Mouse (Mus musculus): ENCODE measurements around the gene Aff3. TPM values are rescaled to one million over a fixed set of nuclear protein-coding genes. Genes with fewer than 3 reads are reported as not detected.

Gene Aff3
- polyA plus RNA-seq, 1 experiment from 2014 or later = 6.9 TPM

DNA sequence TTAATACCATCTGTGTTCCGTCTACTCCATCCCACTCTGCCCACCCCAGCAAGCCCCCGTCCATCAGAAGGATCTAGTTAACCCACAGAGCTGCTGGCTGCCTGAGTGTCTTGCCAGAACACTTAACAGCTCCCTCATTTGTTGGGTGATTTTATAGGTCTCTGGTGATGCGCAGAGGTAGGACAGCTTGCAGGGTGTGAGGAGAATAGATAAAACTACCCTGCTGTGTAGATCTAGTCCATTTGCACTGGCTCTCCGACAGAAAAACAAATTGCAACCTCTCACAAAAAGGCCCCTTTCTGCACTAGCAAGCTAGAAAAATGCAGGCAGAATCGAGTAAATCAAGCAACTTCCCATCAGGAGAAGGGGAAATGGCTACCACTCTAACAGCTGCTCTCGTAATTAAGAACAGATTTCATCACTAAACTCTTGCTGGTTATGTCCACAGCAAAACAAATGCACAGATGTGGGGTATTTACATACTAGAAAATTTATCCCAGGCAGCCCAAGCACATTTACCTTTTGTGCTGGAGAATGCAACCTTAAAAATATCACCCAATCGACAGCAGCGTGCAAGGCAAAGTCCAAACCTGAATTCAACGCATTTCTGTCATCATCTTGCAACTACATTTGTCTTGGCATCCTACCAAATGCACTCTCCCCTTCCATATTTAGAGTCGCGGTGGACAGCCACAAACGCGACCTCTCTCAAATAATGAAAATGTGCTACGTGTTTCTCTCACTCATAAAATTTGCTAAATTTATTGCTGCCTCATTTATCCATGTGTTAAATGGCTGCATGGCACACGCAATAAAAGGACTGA lies 152.3 kb downstream of the Aff3 start:
- H3K27ac ChIP-seq = 0 out of 2 replicates have a peak overlapping the region, but pooled peaks have one; percentile 42

DNA sequence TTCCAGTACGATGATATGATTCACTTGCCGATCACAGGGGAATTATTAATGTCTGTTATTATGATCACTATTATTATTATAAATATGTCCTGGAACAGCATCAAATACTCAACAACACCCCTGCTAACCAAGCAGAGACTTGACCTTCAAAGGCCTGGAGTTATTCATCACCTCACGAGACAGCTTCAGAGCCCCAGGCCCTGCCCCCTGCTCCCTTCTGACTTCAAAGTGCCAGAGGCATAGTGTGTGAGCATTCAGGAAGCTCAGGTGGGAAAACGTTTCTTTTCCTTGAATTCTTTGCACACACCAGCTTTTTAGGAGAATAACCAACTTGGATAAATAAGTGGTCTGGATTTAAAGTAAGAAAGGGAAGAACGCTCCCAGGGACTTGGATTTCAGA lies 153.7 kb downstream of the Aff3 start:
- H3K36me3 ChIP-seq = no peaks in the 10 kb centered on the region
- no peak overlapping the region for H3K4me3 ChIP-seq
- no peak for DNase-seq (ENCODE audit: low spot score)
- H3K9me3 ChIP-seq = no peaks in the 10 kb centered on the region
- H3K27me3 ChIP-seq (ENCODE audit: insufficient read depth, poor library complexity, severe bottlenecking) = no peaks in the 10 kb centered on the region
- peak overlapping the region; percentile 72 for H3K27ac ChIP-seq
- 64% methylated on average over 5 of the region's 5 CpGs for WGBS
- H3K4me1 ChIP-seq = peaks cover 60% of the 10 kb centered on the region

More for the DNA sequence above, 152.3 kb downstream of the Aff3 start:
- Histone ChIP-seq H3K36me3 (no peaks in the 10 kb centered on the region), H3K27me3 (ENCODE audit: insufficient read depth, poor library complexity, severe bottlenecking) (no peaks in the 10 kb centered on the region), H3K4me3 (no peak overlapping the region), H3K9me3 (no peaks in the 10 kb centered on the region), H3K4me1 (peaks cover 55% of the 10 kb centered on the region)
- DNase-seq (ENCODE audit: low spot score) = no peak
- WGBS = 62% methylated on average over 15 of the region's 15 CpGs

DNA sequence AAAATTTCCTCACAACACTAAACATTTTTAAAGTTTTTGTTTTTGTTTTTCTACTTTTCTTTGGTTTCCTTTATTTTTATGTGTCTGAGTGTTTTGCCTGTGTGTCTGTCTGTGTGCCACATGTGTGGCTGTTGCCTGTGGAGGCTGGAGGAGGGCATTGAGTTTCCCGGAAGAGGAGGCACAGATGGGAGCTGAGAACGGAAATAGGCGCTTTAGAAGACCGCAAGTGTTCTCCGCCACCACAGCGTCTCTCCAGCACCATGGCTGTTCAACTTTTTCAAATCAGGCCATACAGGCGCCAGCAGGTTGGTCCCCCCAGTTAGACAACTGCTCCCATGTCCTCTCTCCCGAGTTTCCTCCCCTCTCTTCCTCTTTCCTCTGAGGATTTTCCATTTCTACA lies 155.5 kb downstream of the Aff3 start:
- no peaks in the 10 kb centered on the region for H3K27me3 ChIP-seq (ENCODE audit: insufficient read depth, poor library complexity, severe bottlenecking)
- no peaks in the 10 kb centered on the region for H3K9me3 ChIP-seq
- H3K36me3 ChIP-seq = no peaks in the 10 kb centered on the region
- H3K27ac ChIP-seq = no peak overlapping the region
- 81% methylated on average over 8 of the region's 8 CpGs for WGBS
- peaks cover 50% of the 10 kb centered on the region for H3K4me1 ChIP-seq
- no peak overlapping the region for H3K4me3 ChIP-seq
- no peak for DNase-seq (ENCODE audit: low spot score)

GRCm38 (mm10) chr1:38507636-38508179 lies 157.0 kb downstream of the Aff3 start:
- DNase-seq (ENCODE audit: low spot score) = no peak
- H3K36me3 ChIP-seq = no peaks in the 10 kb centered on the region
- no peak overlapping the region for H3K4me3 ChIP-seq
- H3K27me3 ChIP-seq (ENCODE audit: insufficient read depth, poor library complexity, severe bottlenecking) = no peaks in the 10 kb centered on the region
- WGBS = 48% methylated on average over 7 of the region's 7 CpGs
- peaks cover 40% of the 10 kb centered on the region for H3K4me1 ChIP-seq
- no peaks in the 10 kb centered on the region for H3K9me3 ChIP-seq
- H3K27ac ChIP-seq = peak overlapping the region; percentile 36; the same call in 1 of the 2 replicates

GRCm38 (mm10) chr1:38506396-38506795 lies 158.4 kb downstream of the Aff3 start:
- no peaks in the 10 kb centered on the region for H3K36me3 ChIP-seq
- H3K27ac ChIP-seq = no peak overlapping the region
- H3K27me3 ChIP-seq (ENCODE audit: insufficient read depth, poor library complexity, severe bottlenecking) = no peaks in the 10 kb centered on the region
- peaks cover 33% of the 10 kb centered on the region for H3K4me1 ChIP-seq
- DNase-seq (ENCODE audit: low spot score) = no peak
- H3K4me3 ChIP-seq = no peak overlapping the region
- WGBS = 87% methylated on average over 3 of the region's 3 CpGs
- no peaks in the 10 kb centered on the region for H3K9me3 ChIP-seq

GRCm38 (mm10) chr1:38503431-38504089 lies 161.2 kb downstream of the Aff3 start:
- H3K4me1 ChIP-seq = peaks cover 34% of the 10 kb centered on the region
- no peak overlapping the region for H3K4me3 ChIP-seq
- no peaks in the 10 kb centered on the region for H3K27me3 ChIP-seq (ENCODE audit: insufficient read depth, poor library complexity, severe bottlenecking)
- no peaks in the 10 kb centered on the region for H3K9me3 ChIP-seq
- WGBS = 90% methylated on average over 13 of the region's 13 CpGs
- no peaks in the 10 kb centered on the region for H3K36me3 ChIP-seq
- no peak overlapping the region for H3K27ac ChIP-seq
- DNase-seq (ENCODE audit: low spot score) = no peak

- WGBS = 83% methylated on average over 7 of the region's 7 CpGs
- no peaks in the 10 kb centered on the region for H3K9me3 ChIP-seq
- H3K36me3 ChIP-seq = no peaks in the 10 kb centered on the region
- peaks cover 34% of the 10 kb centered on the region for H3K4me1 ChIP-seq
- no peaks in the 10 kb centered on the region for H3K27me3 ChIP-seq (ENCODE audit: insufficient read depth, poor library complexity, severe bottlenecking)
- H3K4me3 ChIP-seq = no peak overlapping the region
- no peak overlapping the region for H3K27ac ChIP-seq
- DNase-seq (ENCODE audit: low spot score) = no peak
These were observed 162.0 kb downstream of the Aff3 start for GRCm38 (mm10) chr1:38502797-38503196.

GRCm38 (mm10) chr1:38501231-38501630 lies 163.5 kb downstream of the Aff3 start:
- no peaks in the 10 kb centered on the region for H3K27me3 ChIP-seq (ENCODE audit: insufficient read depth, poor library complexity, severe bottlenecking)
- H3K4me3 ChIP-seq = no peak overlapping the region
- no peaks in the 10 kb centered on the region for H3K9me3 ChIP-seq
- no peaks in the 10 kb centered on the region for H3K36me3 ChIP-seq
- H3K27ac ChIP-seq = no peak overlapping the region
- H3K4me1 ChIP-seq = peaks cover 25% of the 10 kb centered on the region
- no peak for DNase-seq (ENCODE audit: low spot score)
- 85% methylated on average over 7 of the region's 7 CpGs for WGBS

DNA sequence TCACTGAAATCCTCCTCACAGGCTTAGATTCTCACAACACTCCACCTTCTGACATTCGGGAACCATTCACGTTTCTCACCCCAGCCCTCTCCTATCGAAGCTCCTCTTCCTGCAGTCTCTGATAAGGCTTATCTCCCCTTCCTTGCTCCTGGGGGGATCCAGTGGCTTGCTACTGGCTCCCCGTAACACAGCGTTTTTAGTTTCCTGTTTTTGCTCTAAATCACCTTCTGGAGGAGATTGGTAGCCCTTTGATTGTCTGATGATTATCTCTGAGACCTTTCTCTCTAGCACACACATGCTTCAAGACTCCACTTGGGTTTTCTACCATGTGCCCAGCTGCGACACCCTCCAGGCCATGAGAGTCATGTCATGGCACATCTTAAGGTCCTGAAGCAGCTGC lies 165.3 kb downstream of the Aff3 start:
- H3K4me1 ChIP-seq = peaks cover 24% of the 10 kb centered on the region
- 11% methylated on average over 6 of the region's 6 CpGs for WGBS
- H3K9me3 ChIP-seq = no peaks in the 10 kb centered on the region
- H3K27ac ChIP-seq = no peak overlapping the region
- DNase-seq (ENCODE audit: low spot score) = no peak
- no peaks in the 10 kb centered on the region for H3K36me3 ChIP-seq
- H3K4me3 ChIP-seq = no peak overlapping the region
- H3K27me3 ChIP-seq (ENCODE audit: insufficient read depth, poor library complexity, severe bottlenecking) = no peaks in the 10 kb centered on the region

GRCm38 (mm10) chr1:38497576-38497975 lies 167.2 kb downstream of the Aff3 start:
- Histone ChIP-seq H3K4me3 (no peak overlapping the region), H3K36me3 (no peaks in the 10 kb centered on the region), H3K4me1 (peaks cover 24% of the 10 kb centered on the region), H3K27ac (no peak overlapping the region), H3K9me3 (no peaks in the 10 kb centered on the region), H3K27me3 (ENCODE audit: insufficient read depth, poor library complexity, severe bottlenecking) (no peaks in the 10 kb centered on the region)
- WGBS = 41% methylated on average over 6 of the region's 6 CpGs
- peak; percentile 63 for DNase-seq (ENCODE audit: low spot score)

- Histone ChIP-seq H3K9me3 (no peaks in the 10 kb centered on the region), H3K36me3 (no peaks in the 10 kb centered on the region), H3K4me3 (no peak overlapping the region), H3K4me1 (peaks cover 24% of the 10 kb centered on the region), H3K27me3 (ENCODE audit: insufficient read depth, poor library complexity, severe bottlenecking) (no peaks in the 10 kb centered on the region), H3K27ac (no peak overlapping the region)
- no peak for DNase-seq (ENCODE audit: low spot score)
- WGBS = 88% methylated on average over 10 of the region's 10 CpGs
These were observed 167.7 kb downstream of the Aff3 start for GRCm38 (mm10) chr1:38496886-38497528.

- WGBS = 94% methylated on average over 2 of the region's 2 CpGs
- Histone ChIP-seq H3K27me3 (ENCODE audit: insufficient read depth, poor library complexity, severe bottlenecking) (no peaks in the 10 kb centered on the region), H3K27ac (no peak overlapping the region), H3K4me1 (peaks cover 18% of the 10 kb centered on the region), H3K36me3 (no peaks in the 10 kb centered on the region), H3K4me3 (no peak overlapping the region), H3K9me3 (no peaks in the 10 kb centered on the region)
- no peak for DNase-seq (ENCODE audit: low spot score)
These were observed 169.5 kb downstream of the Aff3 start for GRCm38 (mm10) chr1:38495284-38495683.

- H3K36me3 ChIP-seq = no peaks in the 10 kb centered on the region
- no peaks in the 10 kb centered on the region for H3K27me3 ChIP-seq (ENCODE audit: insufficient read depth, poor library complexity, severe bottlenecking)
- 78% methylated on average over 6 of the region's 6 CpGs for whole genome bisulfite sequencing
- peaks cover 22% of the 10 kb centered on the region for H3K4me1 ChIP-seq
- no peaks in the 10 kb centered on the region for H3K9me3 ChIP-seq
- DNase-seq (ENCODE audit: low spot score) = no peak
- no peak overlapping the region for H3K4me3 ChIP-seq
- no peak overlapping the region; the same call in 1 of the 2 replicates for H3K27ac ChIP-seq
These were observed 175.0 kb downstream of the Aff3 start for GRCm38 (mm10) chr1:38489733-38490132.

Data from heart, embryonic 10.5 days (tissue).